Mouse (Mus musculus): Measurements from ENCODE around the gene Abi3bp. TPM values are rescaled to one million over a fixed set of nuclear protein-coding genes. Genes with fewer than 3 reads are reported as not detected.

The Abi3bp gene
- polyA plus RNA-seq, 1 experiment: not detected

DNA sequence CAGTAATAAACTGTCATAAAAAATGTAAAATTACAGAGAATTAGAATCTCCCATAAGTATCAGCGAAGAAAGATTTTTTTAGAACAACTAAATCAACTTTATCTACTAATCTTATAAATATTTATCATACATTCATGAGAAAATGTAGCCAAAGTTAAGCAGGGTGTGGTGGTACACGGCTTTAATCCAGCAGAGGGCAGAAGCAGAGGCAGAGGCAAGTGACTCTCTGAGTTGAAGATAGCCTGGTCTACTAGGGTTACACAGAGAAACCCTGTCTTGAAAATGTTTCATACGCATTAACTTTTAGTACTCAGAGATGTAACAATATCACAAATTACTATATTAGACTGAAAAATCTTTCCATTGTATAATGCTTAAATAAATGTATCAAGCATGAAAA lies 228.1 kb downstream of the Abi3bp start:
- Histone ChIP-seq H3K9ac (ENCODE audit: low read depth, poor library complexity, severe bottlenecking) (no peak overlapping the region), H3K4me1 (ENCODE audit: control insufficient read depth, insufficient read depth, low read length) (no peaks in the 10 kb centered on the region), H3K9me3 (replicated peaks; ENCODE audit: control insufficient read depth, insufficient read depth, low read length, poor library complexity, severe bottlenecking) (no peaks in the 10 kb centered on the region), H3K4me3 (ENCODE audit: low read depth, low read length) (no peak overlapping the region), H3K36me3 (ENCODE audit: control insufficient read depth, insufficient read depth, low read length, poor library complexity, severe bottlenecking) (peaks cover 35% of the 10 kb centered on the region), H3K27ac (ENCODE audit: insufficient read depth, low read length) (no peak overlapping the region), H3K27me3 (ENCODE audit: control insufficient read depth, insufficient read depth, low read length, poor library complexity, severe bottlenecking) (no peaks in the 10 kb centered on the region)
- TF ChIP-seq CTCF (IDR thresholded peaks at IDR 0.05; ENCODE audit: low read depth, low read length) (no peak), EP300 (IDR thresholded peaks at IDR 0.05; ENCODE audit: insufficient read depth, low read depth, low read length) (no peak), POLR2A (IDR thresholded peaks at IDR 0.05; ENCODE audit: insufficient read depth, low read length) (no peak)

GRCm38 (mm10) chr16:56710071-56710470 lies 232.4 kb downstream of the Abi3bp start:
- Histone ChIP-seq H3K4me3 (ENCODE audit: low read depth, low read length) (no peak overlapping the region), H3K9ac (ENCODE audit: low read depth, poor library complexity, severe bottlenecking) (no peak overlapping the region), H3K36me3 (ENCODE audit: control insufficient read depth, insufficient read depth, low read length, poor library complexity, severe bottlenecking) (peaks cover 27% of the 10 kb centered on the region), H3K9me3 (replicated peaks; ENCODE audit: control insufficient read depth, insufficient read depth, low read length, poor library complexity, severe bottlenecking) (no peaks in the 10 kb centered on the region), H3K4me1 (ENCODE audit: control insufficient read depth, insufficient read depth, low read length) (no peaks in the 10 kb centered on the region), H3K27me3 (ENCODE audit: control insufficient read depth, insufficient read depth, low read length, poor library complexity, severe bottlenecking) (no peaks in the 10 kb centered on the region), H3K27ac (ENCODE audit: insufficient read depth, low read length) (no peak overlapping the region)
- TF ChIP-seq CTCF (IDR thresholded peaks at IDR 0.05; ENCODE audit: low read depth, low read length): no peak

GRCm38 (mm10) chr16:56715608-56716007 lies 237.9 kb downstream of the Abi3bp start:
- Histone ChIP-seq H3K27ac (ENCODE audit: insufficient read depth, low read length) (no peak overlapping the region), H3K9ac (ENCODE audit: low read depth, poor library complexity, severe bottlenecking) (0 out of 2 replicates have a peak overlapping the region, but pooled peaks have one; percentile 90), H3K9me3 (replicated peaks; ENCODE audit: control insufficient read depth, insufficient read depth, low read length, poor library complexity, severe bottlenecking) (no peaks in the 10 kb centered on the region), H3K36me3 (ENCODE audit: control insufficient read depth, insufficient read depth, low read length, poor library complexity, severe bottlenecking) (peaks cover 6% of the 10 kb centered on the region), H3K27me3 (ENCODE audit: control insufficient read depth, insufficient read depth, low read length, poor library complexity, severe bottlenecking) (no peaks in the 10 kb centered on the region), H3K4me3 (ENCODE audit: low read depth, low read length) (no peak overlapping the region), H3K4me1 (ENCODE audit: control insufficient read depth, insufficient read depth, low read length) (no peaks in the 10 kb centered on the region)
- TF ChIP-seq POLR2A (IDR thresholded peaks at IDR 0.05; ENCODE audit: insufficient read depth, low read length): no peak
- no peak for TF ChIP-seq CTCF (IDR thresholded peaks at IDR 0.05; ENCODE audit: low read depth, low read length)
- TF ChIP-seq EP300 (IDR thresholded peaks at IDR 0.05; ENCODE audit: insufficient read depth, low read depth, low read length): no peak

GRCm38 (mm10) chr16:56716557-56717179 lies 239.0 kb downstream of the Abi3bp start:
- Histone ChIP-seq H3K9me3 (replicated peaks; ENCODE audit: control insufficient read depth, insufficient read depth, low read length, poor library complexity, severe bottlenecking) (no peaks in the 10 kb centered on the region), H3K9ac (ENCODE audit: low read depth, poor library complexity, severe bottlenecking) (peak overlapping the region; percentile 90), H3K27me3 (ENCODE audit: control insufficient read depth, insufficient read depth, low read length, poor library complexity, severe bottlenecking) (no peaks in the 10 kb centered on the region), H3K4me1 (ENCODE audit: control insufficient read depth, insufficient read depth, low read length) (no peaks in the 10 kb centered on the region), H3K4me3 (ENCODE audit: low read depth, low read length) (peak overlapping the region; percentile 99), H3K36me3 (ENCODE audit: control insufficient read depth, insufficient read depth, low read length, poor library complexity, severe bottlenecking) (peaks cover 3% of the 10 kb centered on the region), H3K27ac (ENCODE audit: insufficient read depth, low read length) (peak overlapping the region; percentile 47; the same call in 1 of the 2 replicates)
- TF ChIP-seq EP300 (IDR thresholded peaks at IDR 0.05; ENCODE audit: insufficient read depth, low read depth, low read length) (no peak), POLR2A (IDR thresholded peaks at IDR 0.05; ENCODE audit: insufficient read depth, low read length) (no peak), CTCF (IDR thresholded peaks at IDR 0.05; ENCODE audit: low read depth, low read length) (no peak)

GRCm38 (mm10) chr16:56717224-56718200 lies 239.8 kb downstream of the Abi3bp start, which contains the start of gene Tfg:
Gene Tfg (minus strand): TSS chr16:56717450.
- H3K27me3 ChIP-seq (ENCODE audit: control insufficient read depth, insufficient read depth, low read length, poor library complexity, severe bottlenecking): no peaks in the 10 kb centered on the region

More at GRCm38 (mm10) chr16:56717224-56718200, 239.8 kb downstream of the Abi3bp start, which contains the start of gene Tfg:
- Histone ChIP-seq H3K9ac (ENCODE audit: low read depth, poor library complexity, severe bottlenecking) (peak within 1 kb of the TSS; percentile 90), H3K4me1 (ENCODE audit: control insufficient read depth, insufficient read depth, low read length) (no peaks in the 10 kb centered on the region), H3K4me3 (ENCODE audit: low read depth, low read length) (peak within 1 kb of the TSS; percentile 99), H3K36me3 (ENCODE audit: control insufficient read depth, insufficient read depth, low read length, poor library complexity, severe bottlenecking) (no peaks in the 10 kb centered on the region; the same call in 1 of the 2 replicates), H3K27ac (ENCODE audit: insufficient read depth, low read length) (peak within 1 kb of the TSS; percentile 82), H3K9me3 (replicated peaks; ENCODE audit: control insufficient read depth, insufficient read depth, low read length, poor library complexity, severe bottlenecking) (no peaks in the 10 kb centered on the region)
- TF ChIP-seq POLR2A (IDR thresholded peaks at IDR 0.05; ENCODE audit: insufficient read depth, low read length): peak; percentile 47
- TF ChIP-seq EP300 (IDR thresholded peaks at IDR 0.05; ENCODE audit: insufficient read depth, low read depth, low read length): no peak
- TF ChIP-seq CTCF (IDR thresholded peaks at IDR 0.05; ENCODE audit: low read depth, low read length): no peak
